Mouse (Mus musculus): Measurements from ENCODE around the gene Rtkn2.

- TF ChIP-seq CTCF (IDR thresholded peaks at IDR 0.05; ENCODE audit: extremely low read depth, insufficient read depth, insufficient read length, insufficient replicate concordance) (no peak), POLR2A (IDR thresholded peaks at IDR 0.05; ENCODE audit: low read depth, low read length) (no peak)
Observed at GRCm38 (mm10) chr10:68066173-68066572, 86.8 kb downstream of the Rtkn2 start.

All from spleen, adult 2 months (tissue).